Mouse (Mus musculus) olfactory bulb, adult 2 months (tissue): ENCODE measurements around the gene Zfp280b.

Experiments
- CTCF ChIP-seq: fragments of 200-500 bp; IDR thresholded peaks from 2 replicates; pipeline ENCODE4 v1.5.1; 2012; ENCODE audit warnings: low read depth, mild to moderate bottlenecking, low read length, moderate library complexity; ENCODE audit not compliant: insufficient read depth
- POLR2A ChIP-seq: fragments of 200-500 bp; IDR thresholded peaks from 2 replicates; pipeline ENCODE4 v1.6.1; 2012; ENCODE audit warnings: mild to moderate bottlenecking, low read depth, low read length, moderate library complexity; ENCODE audit not compliant: insufficient read depth

GRCm38 (mm10) chr10:76067674-76068613 is 35.5 kb downstream of the Zfp280b start:
- TF ChIP-seq CTCF: no peak
- TF ChIP-seq POLR2A: no peak
